Mouse (Mus musculus): ENCODE data around the gene Crtc1.

Crtc1 gene

GRCm38 (mm10) chr8:70389678-70390077 is 49.7 kb downstream of the Crtc1 start:
- peak; percentile 94 for DNase-seq (ENCODE audit: low read depth, low spot score)

GRCm38 (mm10) chr8:70383287-70383686 is 56.1 kb downstream of the Crtc1 start:
- peak; percentile 89 for DNase-seq (ENCODE audit: low read depth, low spot score)

- no peak for DNase-seq (ENCODE audit: low read depth, low spot score)
Observed at GRCm38 (mm10) chr8:70380069-70380468, 59.3 kb downstream of the Crtc1 start.

GRCm38 (mm10) chr8:70377049-70377448 is 62.3 kb downstream of the Crtc1 start:
- DNase-seq (ENCODE audit: low read depth, low spot score): no peak

- DNase-seq (ENCODE audit: low read depth, low spot score): no peak
Observed at GRCm38 (mm10) chr8:70376275-70376741, 63.1 kb downstream of the Crtc1 start.

- DNase-seq (ENCODE audit: low read depth, low spot score): no peak
Observed at GRCm38 (mm10) chr8:70375212-70375859, 64.0 kb downstream of the Crtc1 start.

GRCm38 (mm10) chr8:70374318-70374927 is 65.0 kb downstream of the Crtc1 start:
- no peak for DNase-seq (ENCODE audit: low read depth, low spot score)

GRCm38 (mm10) chr8:70373397-70374317 is 65.7 kb downstream of the Crtc1 start, which contains the start of gene Comp:
TSS of gene Comp (plus strand) at chr8:70373558.
- no peak for DNase-seq (ENCODE audit: low read depth, low spot score)

- peak; percentile 83 for DNase-seq (ENCODE audit: low read depth, low spot score)
Observed at GRCm38 (mm10) chr8:70371951-70372350, 67.4 kb downstream of the Crtc1 start.

- DNase-seq (ENCODE audit: low read depth, low spot score): no peak
Observed at GRCm38 (mm10) chr8:70370476-70370875, 68.9 kb downstream of the Crtc1 start.

- DNase-seq (ENCODE audit: low read depth, low spot score): no peak
Observed at GRCm38 (mm10) chr8:70366588-70366987, 72.8 kb downstream of the Crtc1 start.

- DNase-seq (ENCODE audit: low read depth, low spot score): peak; percentile 91
Observed at GRCm38 (mm10) chr8:70364066-70364465, 75.3 kb downstream of the Crtc1 start.

- DNase-seq (ENCODE audit: low read depth, low spot score): no peak
Observed at GRCm38 (mm10) chr8:70361484-70362032, 77.8 kb downstream of the Crtc1 start.

- DNase-seq (ENCODE audit: low read depth, low spot score): peak; percentile 59
Observed at GRCm38 (mm10) chr8:70360769-70361168, 78.6 kb downstream of the Crtc1 start.

GRCm38 (mm10) chr8:70359411-70359810 is 80.0 kb downstream of the Crtc1 start:
- peak; percentile 92 for DNase-seq (ENCODE audit: low read depth, low spot score)

GRCm38 (mm10) chr8:70356111-70356510 is 83.3 kb downstream of the Crtc1 start:
- DNase-seq (ENCODE audit: low read depth, low spot score): no peak

- no peak for DNase-seq (ENCODE audit: low read depth, low spot score)
Observed at GRCm38 (mm10) chr8:70354004-70354403, 85.4 kb downstream of the Crtc1 start.

GRCm38 (mm10) chr8:70353194-70353817 is 86.1 kb downstream of the Crtc1 start, which contains the start of gene Upf1:
TSS of gene Upf1 (minus strand) at chr8:70353278.
- DNase-seq (ENCODE audit: low read depth, low spot score): peak; percentile 98

GRCm38 (mm10) chr8:70352657-70353151 is 86.7 kb downstream of the Crtc1 start:
- peak; percentile 45 for DNase-seq (ENCODE audit: low read depth, low spot score)

GRCm38 (mm10) chr8:70352000-70352384 is 87.4 kb downstream of the Crtc1 start:
- DNase-seq (ENCODE audit: low read depth, low spot score): no peak

Measured in 3T3-L1 (cell line).